Mouse (Mus musculus): ENCODE measurements around the gene Slc4a8.

DNA sequence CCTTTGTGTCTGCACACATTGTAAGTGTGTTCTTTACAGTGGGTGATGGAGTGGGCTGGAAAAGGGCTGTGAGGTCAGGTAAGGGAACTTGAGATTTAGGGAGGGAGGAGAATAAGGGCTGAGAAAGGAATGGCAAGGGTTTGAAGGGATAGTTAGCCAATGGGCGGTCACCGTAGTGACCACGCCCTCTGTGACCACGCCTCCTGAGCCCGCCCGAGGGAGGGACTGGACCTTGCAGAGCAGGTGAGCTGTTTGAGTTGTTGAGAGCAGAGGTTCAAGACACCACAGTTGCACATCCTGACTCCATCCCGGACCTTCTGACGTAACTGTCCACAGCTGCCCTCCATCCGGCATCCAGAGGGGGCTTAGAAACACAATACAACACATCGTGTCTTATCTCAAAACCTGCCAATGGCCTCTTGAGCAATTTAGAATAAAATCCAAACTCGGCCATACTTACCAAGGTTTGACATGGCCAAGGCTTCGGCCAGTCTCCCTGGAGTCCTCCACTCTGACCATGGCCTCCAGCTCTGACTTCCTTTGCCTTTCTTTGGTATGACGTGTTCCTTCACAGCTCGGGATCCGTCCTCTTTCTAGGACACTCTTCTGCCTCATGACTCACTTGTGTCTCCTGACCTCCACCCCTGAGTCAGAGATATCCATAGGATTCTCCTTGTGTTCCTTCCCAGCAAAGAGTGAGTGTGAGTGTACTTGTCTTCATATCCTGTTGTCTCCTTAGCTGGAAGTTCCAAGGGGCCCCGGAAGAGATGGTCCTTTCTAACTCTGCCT, 2.8 kb downstream of the Slc4a8 start:
- TF ChIP-seq CTCF (IDR thresholded peaks at IDR 0.05; ENCODE audit: control insufficient read depth, insufficient read depth, insufficient replicate concordance, low read depth, low read length) (no peak), POLR2A (IDR thresholded peaks at IDR 0.05; ENCODE audit: control insufficient read depth, low read depth, low read length) (no peak)
